Mouse (Mus musculus) myocyte (in vitro differentiated cells): Measurements from ENCODE around the gene Tex12. TPM values are rescaled to one million over a fixed set of nuclear protein-coding genes. Genes with fewer than 3 reads are reported as not detected.

Source experiments
- H3K27me3 ChIP-seq: one replicate; pipeline ENCODE4 v1.6.1; 2011; ENCODE audit not compliant: control insufficient read depth, insufficient read depth, insufficient read length
- H3K36me3 ChIP-seq: one replicate; pipeline ENCODE4 v1.6.1; 2011; ENCODE audit not compliant: control insufficient read depth, insufficient read depth
- H3K4me2 ChIP-seq: one replicate; pipeline ENCODE4 v1.6.1; 2011; ENCODE audit warnings: low read depth, control low read depth
- H3K4me3 ChIP-seq: one replicate; pipeline ENCODE4 v1.5.1; 2011; ENCODE audit warnings: mild to moderate bottlenecking, control low read depth, moderate library complexity
- H3K79me2 ChIP-seq: one replicate; pipeline ENCODE4 v1.6.1; 2011; ENCODE audit not compliant: control insufficient read depth, insufficient read depth
- H3ac ChIP-seq: one replicate; pipeline ENCODE4 v1.6.1; 2011; ENCODE audit not compliant: control insufficient read depth, insufficient read length
- REST ChIP-seq: IDR thresholded peaks from one replicate; pipeline ENCODE4 v1.6.1; 2011; ENCODE audit warnings: mild to moderate bottlenecking, control low read depth, moderate library complexity; ENCODE audit not compliant: insufficient read depth, insufficient read length
- USF1 ChIP-seq: IDR thresholded peaks from one replicate; pipeline ENCODE4 v1.6.1; 2011; ENCODE audit warnings: low read depth, mild to moderate bottlenecking, control low read depth, moderate library complexity
- polyA plus RNA-seq: library from polyadenylated mRNA; unstranded; fragments of >200 nt; fragmentation: generic; extraction: Trizol; gene quantifications from one replicate; pipeline ENCODE4 v1.2.1, GENCODE M21; 2012; ENCODE audit warnings: missing spikeins

The Tex12 gene
- polyA plus RNA-seq, 1 experiment, result not detected

DNA sequence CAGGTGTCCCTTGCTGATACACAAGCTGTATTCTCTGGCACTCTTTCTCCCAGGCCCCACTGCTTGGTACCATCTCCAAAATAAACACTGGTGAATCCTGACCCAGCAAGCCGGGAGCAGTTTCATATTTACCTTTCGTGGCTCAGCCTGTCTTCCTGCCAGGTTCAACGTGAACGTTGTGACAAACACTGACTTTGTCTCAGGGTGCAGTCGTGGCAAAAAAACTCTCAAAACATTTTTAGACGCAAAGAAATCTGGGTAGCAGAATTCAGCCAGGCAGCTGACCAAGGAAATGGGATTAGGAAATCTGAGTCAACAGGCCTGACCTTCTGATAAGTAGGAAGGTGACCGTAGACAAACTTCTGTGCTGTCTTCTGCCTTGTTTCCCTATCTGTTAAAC is 53.6 kb downstream of the Tex12 start:
- no peak overlapping the region for H3ac ChIP-seq
- H3K27me3 ChIP-seq, result no peaks in the 10 kb centered on the region
- H3K4me2 ChIP-seq, result peak overlapping the region; percentile 30
- no peaks in the 10 kb centered on the region for H3K36me3 ChIP-seq
- H3K4me3 ChIP-seq, result no peak overlapping the region
- TF ChIP-seq REST, result no peak
- peak; percentile 7 for TF ChIP-seq USF1
- H3K79me2 ChIP-seq, result no peaks in the 10 kb centered on the region

Other genes starting within 250 kb of the Tex12 start
- 158 TPM for gene Rpl10-ps3, start 216.4 kb downstream of the Tex12 start, polyA plus RNA-seq
- 7.9 TPM for gene Plet1, start 66.8 kb downstream of the Tex12 start, polyA plus RNA-seq
- gene Pts, start 32.6 kb downstream of the Tex12 start, polyA plus RNA-seq, result 29.4 TPM
- gene Il18, start 6.5 kb downstream of the Tex12 start, polyA plus RNA-seq, result 1.9 TPM
- gene Bco2, start 6.1 kb downstream of the Tex12 start, polyA plus RNA-seq, result 0.02 TPM
- 210 TPM for gene Sdhd, start 42.5 kb upstream of the Tex12 start, polyA plus RNA-seq
- gene Timm8b, start 42.6 kb upstream of the Tex12 start, polyA plus RNA-seq, result 184 TPM
- 2.2 TPM for gene Pih1d2, start 56.0 kb upstream of the Tex12 start, polyA plus RNA-seq
- 4.8 TPM for gene Nkapd1, start 56.1 kb upstream of the Tex12 start, polyA plus RNA-seq
- 64.6 TPM for gene Dlat, start 98.5 kb upstream of the Tex12 start, polyA plus RNA-seq
- 1.1 TPM for gene Dixdc1, start 178.2 kb upstream of the Tex12 start, polyA plus RNA-seq
- gene 2310030G06Rik, start 185.2 kb upstream of the Tex12 start, polyA plus RNA-seq, result 1.1 TPM
- 915 TPM for gene Cryab, start 190.0 kb upstream of the Tex12 start, polyA plus RNA-seq
- gene Hspb2, start 191.0 kb upstream of the Tex12 start, polyA plus RNA-seq, result 249 TPM
- gene Fdxacb1, start 206.9 kb upstream of the Tex12 start, polyA plus RNA-seq, result 3.6 TPM
- 22.5 TPM for gene Alg9, start 213.7 kb upstream of the Tex12 start, polyA plus RNA-seq
- 12.8 TPM for gene 1110032A03Rik, start 214.2 kb upstream of the Tex12 start, polyA plus RNA-seq